Mouse (Mus musculus): ENCODE measurements around the gene Fancl.
"Not testable (repeated sequence)": the region's sequence is repeated elsewhere in the genome, so short reads cannot be mapped to it uniquely, and the experiment has no call there.

Fancl gene

GRCm38 (mm10) chr11:26385971-26386370 lies at the start of gene Fancl:
TSS of gene Fancl (plus strand) at chr11:26386135.
- DNase-seq: no peak

- no peak for DNase-seq
These were observed 49.1 kb upstream of the Fancl start for GRCm38 (mm10) chr11:26336848-26337247.

- DNase-seq: not testable (repeated sequence)
These were observed 15.8 kb upstream of the Fancl start for GRCm38 (mm10) chr11:26370176-26370575.

GRCm38 (mm10) chr11:26371980-26372379 lies 14.0 kb upstream of the Fancl start:
- not testable (repeated sequence) for DNase-seq

- no peak for DNase-seq
These were observed 11.8 kb upstream of the Fancl start for GRCm38 (mm10) chr11:26374132-26374531.

GRCm38 (mm10) chr11:26378074-26378473 lies 7.9 kb upstream of the Fancl start:
- DNase-seq: no peak

- DNase-seq: no peak
These were observed 4.4 kb upstream of the Fancl start for GRCm38 (mm10) chr11:26381499-26381898.

- no peak for DNase-seq
These were observed 743 bp downstream of the Fancl start for GRCm38 (mm10) chr11:26386678-26387077.

- peak; percentile 95 for DNase-seq
These were observed 1.2 kb downstream of the Fancl start for GRCm38 (mm10) chr11:26387087-26387611.

- DNase-seq: no peak
These were observed 9.6 kb downstream of the Fancl start for GRCm38 (mm10) chr11:26395561-26395960.

GRCm38 (mm10) chr11:26412972-26413371 lies 27.0 kb downstream of the Fancl start:
- DNase-seq: no peak

- no peak for DNase-seq
These were observed 35.5 kb downstream of the Fancl start for GRCm38 (mm10) chr11:26421472-26421871.

GRCm38 (mm10) chr11:26434229-26434628 lies 48.3 kb downstream of the Fancl start:
- no peak for DNase-seq

GRCm38 (mm10) chr11:26437818-26438217 lies 51.9 kb downstream of the Fancl start:
- DNase-seq: no peak

- no peak for DNase-seq
These were observed 55.2 kb downstream of the Fancl start for GRCm38 (mm10) chr11:26441121-26441520.

GRCm38 (mm10) chr11:26444374-26444773 lies 58.4 kb downstream of the Fancl start:
- DNase-seq: no peak

- no peak for DNase-seq
These were observed 63.9 kb downstream of the Fancl start for GRCm38 (mm10) chr11:26449789-26450188.

GRCm38 (mm10) chr11:26450636-26451035 lies 64.7 kb downstream of the Fancl start:
- DNase-seq: no peak

GRCm38 (mm10) chr11:26451228-26451627 lies 65.3 kb downstream of the Fancl start:
- DNase-seq: no peak

GRCm38 (mm10) chr11:26452693-26453092 lies 66.8 kb downstream of the Fancl start:
- no peak for DNase-seq

- DNase-seq: no peak
These were observed 68.1 kb downstream of the Fancl start for GRCm38 (mm10) chr11:26454081-26454480.

- DNase-seq: no peak
These were observed 91.3 kb downstream of the Fancl start for GRCm38 (mm10) chr11:26477037-26477739.

- no peak for DNase-seq
These were observed 95.8 kb downstream of the Fancl start for GRCm38 (mm10) chr11:26481691-26482242.

- DNase-seq: peak; percentile 28
These were observed 104.0 kb downstream of the Fancl start for GRCm38 (mm10) chr11:26489761-26490466.

All from kidney, adult 18-20 months (tissue).